Mouse (Mus musculus): Measurements from ENCODE around the gene Fra10ac1. TPM values are rescaled to one million over a fixed set of nuclear protein-coding genes. Genes with fewer than 3 reads are reported as not detected.
A peak's percentile ranks its signal among the peaks of the same experiment; 100 is the strongest.

Gene Fra10ac1
- 41.5 and 51.5 TPM in 2 replicates for total RNA-seq (2017)

DNA sequence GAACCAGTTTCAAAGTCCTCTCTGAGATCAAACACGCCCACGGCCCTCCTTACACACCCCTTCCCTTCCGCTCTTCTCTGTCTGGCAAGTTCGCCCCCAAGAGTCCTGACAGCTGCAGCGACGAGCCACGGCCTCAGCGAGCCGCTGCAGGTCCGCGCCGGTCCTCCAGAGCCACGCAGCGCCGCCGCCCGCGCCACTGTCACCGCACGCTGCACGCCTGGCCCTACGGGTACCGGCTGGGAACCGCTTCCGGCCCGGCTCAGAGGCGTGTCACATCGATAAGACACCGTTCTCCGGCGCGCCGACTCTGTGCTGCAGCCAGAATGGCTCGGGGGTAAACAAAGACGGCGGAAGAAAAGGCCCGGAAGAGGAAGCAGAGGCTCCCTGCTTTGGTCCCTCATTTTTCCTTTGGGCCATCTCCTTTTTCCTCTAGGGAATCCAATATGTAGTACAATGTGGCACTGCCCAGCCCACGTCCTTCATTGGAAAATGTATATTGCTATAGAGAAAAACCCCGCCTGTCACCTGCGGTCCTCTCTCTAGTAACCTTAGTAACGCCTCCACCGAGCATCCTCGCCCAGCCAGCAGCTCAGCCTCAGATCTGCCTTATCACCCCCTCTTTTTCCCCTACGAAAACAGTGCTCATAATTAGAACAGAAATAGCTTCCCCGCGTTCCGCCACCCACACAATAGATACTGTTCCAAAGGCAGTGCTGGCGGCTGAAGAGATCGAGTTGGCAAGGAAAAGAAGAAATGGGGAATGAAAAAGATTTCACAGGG lies at the start of gene Fra10ac1:
Gene Fra10ac1, minus strand, starts transcription at position 252 of the 780 bp plus-strand sequence.
- peak; percentile 88 to 96 for ATAC-seq (replicated peaks in 1 of 2; ENCODE audit: insufficient read depth in 1 of 2, low FRiP score in 2 of 2, low TSS enrichment in 1 of 2, low read depth in 1 of 2, poor library complexity in 2 of 2, severe bottlenecking in 2 of 2)

DNA sequence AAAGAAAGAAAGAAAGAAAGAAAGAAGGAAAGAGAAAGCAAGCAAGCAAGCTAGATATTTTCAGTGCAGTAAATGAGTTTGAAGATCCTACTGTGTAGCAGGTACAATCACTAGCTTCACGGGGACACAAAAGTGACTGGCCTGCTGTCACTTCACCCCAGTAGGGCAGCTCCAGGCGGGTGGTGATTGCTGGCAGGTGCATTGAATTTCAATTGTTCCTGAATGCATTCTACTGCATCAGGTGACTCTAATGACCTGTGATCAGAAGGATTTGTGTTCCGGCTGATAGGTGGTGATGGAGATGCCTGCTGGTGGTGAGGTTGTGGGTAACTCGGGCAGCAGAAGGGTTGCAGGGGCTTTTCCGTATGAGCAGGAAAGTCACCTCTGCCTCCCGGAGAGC lies 47.1 kb upstream of the Fra10ac1 start:
- 0 out of 4 replicates have a peak, but pooled peaks of 1 of the 2 experiments have one; percentile 25 for ATAC-seq (replicated peaks in 1 of 2; ENCODE audit: insufficient read depth in 1 of 2, low FRiP score in 2 of 2, low TSS enrichment in 1 of 2, low read depth in 1 of 2, poor library complexity in 2 of 2, severe bottlenecking in 2 of 2)

DNA sequence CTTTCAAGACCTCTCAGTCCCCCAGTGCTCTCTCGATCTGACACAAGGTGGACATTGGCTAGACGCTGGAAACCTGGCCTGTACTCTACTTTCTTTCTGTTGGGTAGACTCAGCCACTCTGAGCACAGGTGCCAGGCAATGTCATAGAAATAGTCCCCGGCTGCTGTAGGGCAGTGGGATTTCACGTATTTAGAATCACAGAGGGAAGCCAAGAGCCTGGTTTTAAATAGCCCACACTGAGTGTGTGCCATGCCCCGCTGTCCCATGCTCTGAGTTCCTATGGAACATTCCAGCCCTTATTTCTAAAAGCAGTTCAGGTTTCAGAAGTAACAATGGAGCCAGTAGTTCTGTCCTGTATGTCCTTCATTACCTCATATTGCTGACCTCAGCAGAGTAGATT lies 43.5 kb upstream of the Fra10ac1 start:
- no peak for ATAC-seq (replicated peaks in 1 of 2; ENCODE audit: insufficient read depth in 1 of 2, low FRiP score in 2 of 2, low TSS enrichment in 1 of 2, low read depth in 1 of 2, poor library complexity in 2 of 2, severe bottlenecking in 2 of 2)

DNA sequence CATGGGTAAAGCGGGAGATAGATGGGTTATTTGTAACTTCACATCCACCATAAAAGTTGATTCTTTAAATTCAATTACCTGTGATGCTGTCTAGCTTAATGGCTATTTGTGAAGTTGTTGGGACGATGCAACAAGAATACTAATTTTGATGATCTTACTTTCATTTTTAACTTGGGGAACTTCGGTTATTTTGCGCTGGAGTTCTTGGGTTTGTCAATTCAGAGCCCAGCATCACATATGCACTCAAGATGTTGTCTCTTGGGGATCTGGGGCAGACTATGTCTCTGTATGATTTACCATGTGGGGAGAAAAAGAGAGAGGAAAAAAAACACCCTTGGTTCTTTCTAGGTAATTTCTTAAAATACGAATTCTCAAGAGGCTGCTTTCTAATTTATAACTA lies 41.8 kb upstream of the Fra10ac1 start:
- no peak for ATAC-seq (replicated peaks in 1 of 2; ENCODE audit: insufficient read depth in 1 of 2, low FRiP score in 2 of 2, low TSS enrichment in 1 of 2, low read depth in 1 of 2, poor library complexity in 2 of 2, severe bottlenecking in 2 of 2)

DNA sequence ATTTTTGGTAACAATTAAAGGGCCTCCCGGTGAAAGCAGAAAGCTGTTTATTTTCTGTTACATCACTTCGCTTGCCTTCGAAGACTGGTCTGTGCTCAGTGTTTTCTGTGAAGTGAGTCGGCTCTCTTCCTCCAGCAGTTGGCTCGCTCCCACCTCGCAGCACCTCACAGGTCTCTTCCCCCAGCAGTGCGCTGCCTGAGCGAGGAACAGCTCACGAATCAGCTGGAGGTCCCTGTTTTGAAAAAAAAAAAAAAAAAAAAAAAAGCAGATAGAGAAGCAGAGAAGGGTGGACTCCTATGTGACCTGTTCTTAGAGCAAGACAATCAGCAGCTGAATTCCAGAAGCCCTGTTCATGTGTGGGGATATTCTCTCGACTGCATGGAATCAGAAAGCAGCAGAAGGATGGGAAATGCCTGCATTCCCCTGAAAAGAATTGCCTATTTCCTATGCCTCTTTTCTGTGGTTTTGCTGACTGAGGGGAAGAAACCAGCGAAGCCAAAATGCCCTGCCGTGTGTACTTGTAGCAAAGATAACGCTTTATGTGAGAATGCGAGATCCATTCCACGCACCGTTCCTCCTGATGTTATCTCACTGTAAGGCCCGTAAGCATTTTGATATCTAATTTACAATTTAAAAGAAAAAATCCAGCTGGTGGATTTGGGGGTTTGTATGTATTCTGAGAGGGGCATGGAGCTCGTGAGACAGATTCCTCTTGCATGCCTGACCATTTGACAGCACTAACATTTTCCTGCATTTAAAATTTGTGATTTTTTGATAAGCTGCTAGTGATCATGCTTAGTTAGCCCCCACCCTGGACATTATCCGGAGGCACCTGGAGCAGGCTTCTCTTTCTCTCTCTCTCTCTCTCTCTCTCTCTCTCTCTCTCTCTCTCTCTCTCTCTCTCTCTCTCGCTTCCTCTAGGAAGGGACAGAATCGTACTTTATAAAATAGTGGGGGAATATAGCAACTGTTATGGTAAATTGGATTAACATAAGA lies 40.8 kb upstream of the Fra10ac1 start, which contains the start of gene Lgi1:
Gene Lgi1, plus strand, starts transcription at position 32 of the 996 bp plus-strand sequence.
- ATAC-seq (replicated peaks in 1 of 2; ENCODE audit: insufficient read depth in 1 of 2, low FRiP score in 2 of 2, low TSS enrichment in 1 of 2, low read depth in 1 of 2, poor library complexity in 2 of 2, severe bottlenecking in 2 of 2) = peak in 1 of 2 experiments; percentile 32; a peak in 1 of 4 replicates

DNA sequence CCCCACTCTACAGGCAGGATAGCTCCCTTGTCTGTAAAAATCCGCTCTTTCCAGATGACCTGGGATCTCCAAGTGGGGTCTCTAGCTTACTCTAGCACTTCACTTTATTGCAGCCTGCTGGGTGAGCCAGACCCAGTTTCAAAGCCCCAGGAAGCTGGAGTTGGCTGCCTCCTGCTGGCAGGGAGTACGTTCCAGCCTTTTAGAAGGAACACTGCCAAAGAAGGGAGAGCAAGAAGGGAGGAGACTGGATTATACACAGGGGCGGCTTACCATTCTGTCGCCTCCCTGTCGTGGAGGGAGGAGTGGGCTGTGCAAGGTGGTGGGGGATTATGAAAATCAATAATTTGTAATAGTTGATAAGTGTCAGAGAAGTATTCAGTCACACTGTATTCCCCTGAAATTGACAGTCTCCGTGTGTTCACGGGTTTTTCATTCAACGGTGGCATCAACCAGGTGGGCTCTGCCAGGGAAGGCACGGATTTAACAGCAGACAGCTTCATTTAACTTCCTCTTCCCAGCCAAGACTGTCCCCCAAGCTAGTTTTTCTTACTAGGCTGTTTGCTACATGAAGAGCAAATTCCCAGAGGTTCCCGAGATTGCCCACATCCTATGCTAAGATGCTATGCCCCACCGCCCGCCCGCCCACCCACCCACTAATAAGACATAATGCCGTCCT lies 40.0 kb upstream of the Fra10ac1 start:
- ATAC-seq (replicated peaks in 1 of 2; ENCODE audit: insufficient read depth in 1 of 2, low FRiP score in 2 of 2, low TSS enrichment in 1 of 2, low read depth in 1 of 2, poor library complexity in 2 of 2, severe bottlenecking in 2 of 2) = no peak

DNA sequence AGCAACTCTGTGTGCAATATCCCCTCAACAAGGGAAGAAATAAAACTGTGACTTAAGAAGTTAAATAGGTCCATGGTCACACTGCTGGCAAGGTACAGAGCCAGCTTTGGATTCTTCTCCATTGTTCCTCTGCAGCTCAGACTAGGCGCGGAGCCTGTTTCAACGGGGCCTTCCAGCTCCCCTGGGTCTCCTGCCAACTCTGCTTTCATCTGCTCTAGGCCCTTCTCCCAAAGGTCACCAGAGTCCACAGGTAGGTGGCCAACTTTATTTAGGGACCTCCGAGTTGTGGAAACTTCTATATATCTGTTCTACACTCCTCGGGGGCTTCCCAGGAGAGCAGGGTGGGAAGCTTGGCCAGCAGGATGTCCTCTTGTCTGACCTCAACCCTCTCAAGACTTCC lies 37.4 kb upstream of the Fra10ac1 start:
- ATAC-seq (replicated peaks in 1 of 2; ENCODE audit: insufficient read depth in 1 of 2, low FRiP score in 2 of 2, low TSS enrichment in 1 of 2, low read depth in 1 of 2, poor library complexity in 2 of 2, severe bottlenecking in 2 of 2) = no peak

DNA sequence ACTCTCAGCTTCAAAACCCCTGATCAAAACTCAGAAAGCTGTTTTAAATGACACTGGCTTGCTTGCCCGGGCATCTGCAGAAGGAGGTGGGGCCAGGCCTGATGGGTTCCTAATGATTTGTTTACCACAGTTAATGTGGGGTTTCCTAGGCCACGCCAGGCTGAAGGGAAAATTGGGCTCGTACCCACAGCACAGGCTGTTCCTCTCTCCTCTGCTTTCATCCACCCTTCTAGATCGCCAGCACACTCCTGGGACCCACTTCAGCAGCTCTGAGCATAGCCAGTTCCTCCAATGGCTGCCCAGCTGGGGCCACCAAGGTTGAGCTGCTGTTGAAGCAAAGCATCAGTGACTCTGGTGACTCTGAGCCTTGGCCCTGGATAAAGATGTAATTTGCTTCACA lies 36.4 kb upstream of the Fra10ac1 start:
- ATAC-seq (replicated peaks in 1 of 2; ENCODE audit: insufficient read depth in 1 of 2, low FRiP score in 2 of 2, low TSS enrichment in 1 of 2, low read depth in 1 of 2, poor library complexity in 2 of 2, severe bottlenecking in 2 of 2) = no peak

DNA sequence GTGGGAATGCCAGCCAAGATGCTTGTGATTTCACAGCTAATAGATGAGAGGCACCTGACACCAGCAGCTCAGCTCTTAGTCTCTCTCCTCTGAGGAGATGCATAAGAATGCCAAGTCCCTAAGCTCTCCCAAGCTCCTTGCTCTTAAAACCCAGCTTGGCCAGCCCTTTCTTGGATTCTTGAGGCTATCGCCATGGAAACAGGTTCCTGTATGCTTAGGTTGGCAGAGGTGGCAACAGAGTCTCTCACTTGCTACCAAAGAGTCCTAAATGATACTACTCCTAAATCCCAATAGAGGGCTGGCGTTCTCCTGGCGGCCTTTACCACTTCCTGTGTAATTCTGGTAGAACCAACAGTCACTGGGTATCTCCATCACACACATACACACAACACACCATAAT lies 35.5 kb upstream of the Fra10ac1 start:
- no peak for ATAC-seq (replicated peaks in 1 of 2; ENCODE audit: insufficient read depth in 1 of 2, low FRiP score in 2 of 2, low TSS enrichment in 1 of 2, low read depth in 1 of 2, poor library complexity in 2 of 2, severe bottlenecking in 2 of 2)

DNA sequence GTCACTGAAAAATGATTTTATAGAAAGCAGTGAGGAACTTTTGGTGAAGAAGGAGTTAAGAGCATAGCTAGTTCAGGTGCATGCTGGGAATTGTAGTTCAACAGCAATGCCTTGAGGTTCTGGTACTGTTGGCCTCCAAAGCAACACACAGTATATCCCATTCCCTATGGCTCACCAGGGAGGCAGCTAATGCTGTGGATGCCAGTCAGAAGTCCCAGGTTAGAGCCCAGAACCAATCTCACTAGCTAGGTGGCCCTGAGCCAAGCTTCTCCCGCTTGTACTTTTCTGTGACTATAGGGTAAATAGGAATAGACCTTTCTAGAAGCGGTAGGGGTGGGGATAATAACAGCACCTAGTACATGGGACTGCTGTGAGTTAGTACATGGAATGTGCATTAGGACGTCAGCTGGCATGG lies 34.7 kb upstream of the Fra10ac1 start:
- ATAC-seq (replicated peaks in 1 of 2; ENCODE audit: insufficient read depth in 1 of 2, low FRiP score in 2 of 2, low TSS enrichment in 1 of 2, low read depth in 1 of 2, poor library complexity in 2 of 2, severe bottlenecking in 2 of 2) = no peak

DNA sequence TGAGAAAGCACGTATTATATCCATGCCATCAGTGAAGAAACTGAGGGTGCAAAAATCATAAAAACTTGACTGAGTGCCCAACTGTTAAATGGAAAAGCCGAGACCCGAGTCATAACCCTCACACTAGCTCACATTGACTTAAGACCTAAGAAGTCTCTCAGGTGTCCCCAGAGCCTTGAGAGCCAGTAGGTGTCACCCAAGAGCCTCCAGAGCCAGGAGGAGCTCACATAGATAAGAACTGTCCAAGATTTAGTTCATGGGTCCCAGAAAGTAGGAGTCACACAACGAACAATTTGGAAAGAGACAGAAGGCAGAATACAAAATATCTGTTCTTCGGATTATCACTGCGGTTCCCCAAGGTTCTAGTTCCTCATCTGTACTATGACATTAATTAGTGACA lies 29.8 kb upstream of the Fra10ac1 start:
- peak in 1 of 2 experiments; percentile 56; a peak in 1 of 4 replicates for ATAC-seq (replicated peaks in 1 of 2; ENCODE audit: insufficient read depth in 1 of 2, low FRiP score in 2 of 2, low TSS enrichment in 1 of 2, low read depth in 1 of 2, poor library complexity in 2 of 2, severe bottlenecking in 2 of 2)

DNA sequence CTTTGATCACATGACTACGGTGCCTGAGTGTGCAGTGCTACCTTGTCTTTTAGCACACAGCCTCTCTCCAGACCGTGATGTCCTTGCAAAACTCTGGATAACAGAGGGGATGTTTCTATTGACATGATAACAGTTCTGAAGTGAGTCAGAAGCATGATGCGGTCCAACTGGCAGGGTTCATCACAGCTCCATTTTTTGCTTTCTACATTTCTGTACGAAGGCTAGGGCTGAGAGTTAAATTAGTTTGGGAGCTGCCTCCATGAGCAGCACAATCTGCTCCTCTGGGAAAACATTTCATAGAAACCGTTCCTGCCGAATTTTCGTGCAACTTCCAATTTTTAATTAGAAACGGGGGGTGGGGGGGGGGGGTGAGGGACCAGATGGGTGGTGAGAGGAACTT lies 25.7 kb upstream of the Fra10ac1 start:
- no peak for ATAC-seq (replicated peaks in 1 of 2; ENCODE audit: insufficient read depth in 1 of 2, low FRiP score in 2 of 2, low TSS enrichment in 1 of 2, low read depth in 1 of 2, poor library complexity in 2 of 2, severe bottlenecking in 2 of 2)

DNA sequence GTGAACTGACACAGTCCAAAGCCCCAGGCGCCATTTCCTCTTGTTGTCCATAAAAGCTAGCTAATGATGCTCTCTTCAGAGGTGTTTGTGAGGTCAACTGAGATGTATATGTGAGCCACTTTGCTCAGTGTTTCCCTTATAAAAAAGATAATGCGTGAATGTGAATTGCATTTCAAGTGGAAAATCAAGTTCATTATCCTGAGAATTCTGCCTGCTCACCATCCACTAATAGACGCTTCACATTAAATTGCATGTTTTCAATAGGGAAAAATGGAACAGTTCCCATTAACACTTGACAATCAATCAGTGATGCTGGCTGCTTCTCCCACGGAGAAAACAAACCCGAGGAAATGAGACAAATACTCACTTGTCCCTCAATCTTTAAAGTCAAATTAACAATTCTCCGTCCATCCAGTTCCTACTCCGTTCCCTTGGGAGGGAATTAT lies 22.2 kb upstream of the Fra10ac1 start:
- no peak for ATAC-seq (replicated peaks in 1 of 2; ENCODE audit: insufficient read depth in 1 of 2, low FRiP score in 2 of 2, low TSS enrichment in 1 of 2, low read depth in 1 of 2, poor library complexity in 2 of 2, severe bottlenecking in 2 of 2)

DNA sequence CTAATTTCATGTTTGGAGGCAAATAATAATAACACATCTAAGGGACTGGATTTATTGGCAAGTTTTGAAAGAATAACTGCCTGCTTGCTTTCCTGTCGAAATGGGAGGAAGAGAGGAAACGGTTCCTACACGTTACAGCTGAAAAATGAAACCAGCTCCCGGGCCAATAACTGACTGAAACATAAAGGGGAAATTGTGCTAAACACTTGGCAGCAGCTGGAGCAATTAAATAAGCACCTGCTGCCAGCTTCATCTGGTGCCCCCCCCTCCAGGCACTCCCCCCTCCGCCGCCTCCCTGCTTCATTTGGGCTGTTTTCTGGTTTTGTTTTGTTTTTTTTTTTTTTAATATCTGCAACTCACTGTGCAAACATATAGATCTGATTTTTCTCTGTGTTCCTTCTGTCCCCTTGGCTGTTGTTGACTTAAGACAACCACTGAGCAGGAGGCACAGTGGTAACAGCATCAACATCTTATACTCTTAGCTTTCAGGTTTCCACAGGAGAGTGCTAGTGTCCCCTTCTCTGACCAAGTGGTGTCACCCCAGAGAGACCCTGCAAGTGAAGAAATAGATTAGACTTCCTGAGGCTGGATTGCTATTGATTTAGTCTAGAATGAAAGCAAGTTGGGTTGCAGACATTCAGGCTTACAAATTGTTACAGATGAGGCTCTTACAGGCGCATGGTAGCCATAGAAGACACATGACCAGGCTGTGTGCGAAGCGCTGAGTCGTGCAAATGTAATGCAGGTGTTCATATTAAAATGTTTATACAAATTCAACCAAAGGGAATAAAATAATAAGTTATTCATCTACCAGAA lies 21.6 kb upstream of the Fra10ac1 start:
- peak; percentile 56 to 67; a peak in 2 of 4 replicates for ATAC-seq (replicated peaks in 1 of 2; ENCODE audit: insufficient read depth in 1 of 2, low FRiP score in 2 of 2, low TSS enrichment in 1 of 2, low read depth in 1 of 2, poor library complexity in 2 of 2, severe bottlenecking in 2 of 2)

DNA sequence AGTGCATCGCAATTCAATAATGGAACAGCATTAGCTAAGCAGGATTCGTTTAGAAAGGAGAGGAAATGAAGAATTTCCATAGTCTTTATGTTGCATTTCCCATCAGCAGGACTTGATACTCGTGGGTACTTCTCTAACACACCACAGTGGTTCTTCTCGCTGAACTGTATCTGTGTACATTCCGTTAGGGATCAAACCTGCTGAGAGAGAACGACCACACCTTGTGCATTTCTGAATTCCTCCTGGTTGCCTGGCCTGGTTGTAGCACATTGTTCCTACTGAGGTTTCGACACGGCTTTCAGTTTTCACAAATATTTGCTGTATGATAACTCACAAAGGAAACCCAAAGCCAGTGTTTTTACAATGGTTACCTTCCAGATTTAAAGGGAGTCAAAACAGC lies 20.8 kb upstream of the Fra10ac1 start:
- ATAC-seq (replicated peaks in 1 of 2; ENCODE audit: insufficient read depth in 1 of 2, low FRiP score in 2 of 2, low TSS enrichment in 1 of 2, low read depth in 1 of 2, poor library complexity in 2 of 2, severe bottlenecking in 2 of 2) = no peak

DNA sequence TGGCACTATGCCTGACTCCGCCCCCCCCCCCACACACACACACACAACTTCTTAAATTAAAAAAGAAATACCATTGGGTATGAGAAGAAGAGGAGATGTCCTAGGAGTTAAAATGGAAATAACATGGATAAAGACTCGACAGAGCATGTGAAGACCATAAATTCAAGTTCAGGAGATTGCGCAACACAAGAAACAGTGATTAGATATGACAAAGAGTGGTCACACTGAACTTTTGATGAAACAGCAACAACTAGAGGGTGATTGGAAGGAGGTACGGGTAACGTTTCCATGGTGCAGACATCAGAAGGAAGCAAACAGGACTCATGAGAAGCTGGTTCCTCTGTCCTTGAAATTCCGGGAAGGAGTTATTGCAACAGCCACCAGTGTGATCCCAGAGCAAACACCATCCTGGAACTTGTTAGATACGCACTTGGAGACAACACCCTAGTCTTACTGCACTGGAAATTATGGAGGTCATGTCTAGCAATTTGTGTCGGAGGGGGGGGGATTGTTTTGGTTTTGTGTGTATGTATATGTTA lies 18.4 kb upstream of the Fra10ac1 start:
- ATAC-seq (replicated peaks in 1 of 2; ENCODE audit: insufficient read depth in 1 of 2, low FRiP score in 2 of 2, low TSS enrichment in 1 of 2, low read depth in 1 of 2, poor library complexity in 2 of 2, severe bottlenecking in 2 of 2) = no peak

Data from hematopoietic stem cell, adult 5-6 weeks (primary cell).